Mouse (Mus musculus) heart, postnatal 14 days (tissue): ENCODE measurements around the gene Slc25a13. TPM values are rescaled to one million over a fixed set of nuclear protein-coding genes. Genes with fewer than 3 reads are reported as not detected.
A peak's percentile ranks its signal among the peaks of the same experiment; 100 is the strongest.

ENCODE experiments used
- DNase-seq, 2 experiments: peaks; one replicate each; pipeline ENCODE4 v3.0.0; 2021 to 2022
- intact Hi-C: fragments of 180-260 bp; cut with DNase I; formaldehyde crosslinking; loops from one replicate; pipeline ENCODE4 v1.15.1; 2025
- long read RNA-seq, 2 experiments: library from polyadenylated mRNA; stranded (forward); transcript quantifications; one replicate each; pipeline ENCODE4 v2.0.0; 2021
- total RNA-seq, 2 experiments: library from RNA; stranded (reverse); gene quantifications; 2 replicates each; pipeline ENCODE4 v1.2.3; 2021

The Slc25a13 gene
- 100 to 1,000 TPM in 1 of 2 experiments, 10 to 100 TPM in 1; 96.6 to 108 TPM for total RNA-seq
- long read RNA-seq, experiment 1, transcript Slc25a13-201 (18 exons, 3,067 nt), result major isoform, 18 of 92 reads
- long read RNA-seq, experiment 1, partial matches to known transcripts, result 17 of 92 reads
- long read RNA-seq, experiment 1, other reads (novel, unspliced or antisense), result 57 of 92 reads
- long read RNA-seq, experiment 2, transcript Slc25a13-201 (18 exons, 3,067 nt), result major isoform, 18 of 101 reads
- long read RNA-seq, experiment 2, partial matches to known transcripts, result 10 of 101 reads
- long read RNA-seq, experiment 2, other reads (novel, unspliced or antisense), result 73 of 101 reads

DNA sequence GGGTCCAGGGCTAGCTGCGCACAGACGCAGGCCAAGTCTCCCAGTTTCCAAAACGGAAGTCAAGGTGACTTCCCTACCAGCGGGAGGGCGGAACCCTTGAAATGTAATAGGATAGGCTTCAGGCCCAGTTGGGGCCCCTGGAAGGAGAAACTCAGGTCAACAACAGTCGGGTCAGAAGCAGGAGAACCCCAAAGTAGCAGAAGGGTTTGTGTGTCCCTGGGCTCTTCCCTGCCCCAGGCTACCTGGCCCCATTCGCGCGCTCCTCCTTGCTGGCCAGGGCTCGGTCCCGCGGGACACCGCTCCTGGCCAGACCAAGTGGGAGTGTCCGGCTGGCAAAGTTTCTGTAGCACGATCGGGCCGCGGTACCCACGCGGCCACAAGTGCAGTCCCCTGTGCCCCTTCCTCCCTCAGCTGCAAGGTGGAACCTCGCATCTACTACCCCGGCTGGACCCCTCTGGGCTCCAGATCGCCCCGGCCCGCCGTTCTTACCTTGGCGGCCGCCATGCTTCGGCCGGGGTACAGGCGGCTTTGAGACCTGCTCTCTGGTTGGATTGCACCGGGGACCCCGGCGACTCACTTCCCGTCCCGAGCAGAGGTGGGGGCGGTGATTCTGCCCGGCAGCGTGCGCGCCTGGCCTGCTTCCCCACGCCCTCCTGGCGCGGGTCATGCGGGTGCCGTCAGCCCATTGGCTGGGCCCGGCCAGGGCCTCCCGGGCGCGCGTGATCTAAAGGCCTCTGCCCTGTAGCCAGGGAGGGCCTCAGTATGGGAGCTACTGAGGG lies at the start of gene Slc25a13:
Gene Slc25a13 (minus strand): TSS at position 667 of the 779 bp plus-strand sequence.
- intact Hi-C loops, result no loop called here
- DNase-seq, result peak; percentile 80 to 83

DNA sequence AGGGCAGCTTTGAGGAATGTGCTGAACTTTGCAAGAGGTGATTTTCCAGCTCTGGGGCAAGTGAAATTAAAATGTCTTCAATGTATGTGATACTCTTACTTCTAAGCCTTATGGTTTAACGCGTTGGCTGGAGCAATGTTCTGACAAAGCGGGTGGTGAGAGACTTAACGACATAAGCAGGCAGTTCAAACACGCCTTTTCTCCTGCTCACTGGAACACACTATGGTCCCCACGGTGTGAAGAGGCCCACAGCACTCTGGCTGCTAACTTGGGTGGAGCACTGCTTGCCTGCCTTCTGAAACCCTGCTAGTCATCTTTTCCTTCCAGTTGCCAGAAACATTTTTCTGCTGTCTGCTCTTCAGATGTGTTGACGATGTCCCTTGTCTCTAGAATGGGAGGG lies 48.8 kb upstream of the Slc25a13 start:
- DNase-seq, result no peak
- intact Hi-C loops, result no loop called here

DNA sequence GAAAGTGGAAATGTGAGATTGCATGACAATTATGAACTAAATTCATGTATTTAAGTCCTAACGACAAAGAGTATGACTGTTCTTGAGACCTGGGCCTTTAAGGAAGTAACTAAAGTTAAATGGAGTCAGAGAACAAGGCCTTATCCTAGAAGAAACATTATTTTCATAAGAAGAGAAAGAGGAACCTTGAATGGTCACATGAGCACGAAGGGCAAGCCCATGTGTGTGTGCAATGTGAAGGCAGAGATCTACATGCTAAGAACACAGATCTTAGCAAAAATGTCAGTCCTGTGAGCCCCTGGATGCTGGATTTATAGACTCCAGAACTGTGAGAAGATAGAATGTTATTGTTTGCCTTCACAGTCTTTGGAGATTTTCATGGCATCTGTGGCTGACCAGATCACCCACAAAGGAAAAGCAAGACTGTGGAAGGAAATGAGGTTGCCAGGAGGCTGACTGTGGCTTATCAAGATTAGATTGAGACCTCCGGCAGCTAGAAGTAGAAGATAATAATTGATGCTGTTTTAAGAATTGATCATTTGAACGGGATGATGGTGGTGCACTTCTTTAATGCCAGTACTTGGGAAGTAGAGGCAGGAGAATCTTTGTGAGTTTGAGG lies 46.4 kb upstream of the Slc25a13 start:
- intact Hi-C loops, result no loop called here
- DNase-seq, result no peak

DNA sequence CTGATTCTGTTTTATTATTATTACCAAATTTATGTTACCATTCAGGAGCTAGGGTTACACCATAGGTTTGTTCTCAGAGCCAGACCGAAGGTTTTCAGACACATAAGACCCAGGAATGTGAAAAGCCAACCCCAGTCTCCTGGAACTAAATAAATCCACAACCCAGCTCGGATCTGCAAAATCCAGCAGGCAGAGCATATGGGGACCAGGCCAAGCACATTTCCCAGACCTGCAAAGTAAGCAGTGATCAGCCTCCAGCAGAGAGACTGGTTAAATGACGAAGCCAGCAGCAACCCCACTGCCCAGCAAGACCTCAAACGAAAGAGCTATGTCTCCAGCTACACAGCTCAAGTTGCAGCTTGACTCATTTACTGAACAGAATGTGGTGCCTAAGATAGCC lies 43.9 kb upstream of the Slc25a13 start:
- DNase-seq, result no peak
- intact Hi-C loops, result no loop called here

DNA sequence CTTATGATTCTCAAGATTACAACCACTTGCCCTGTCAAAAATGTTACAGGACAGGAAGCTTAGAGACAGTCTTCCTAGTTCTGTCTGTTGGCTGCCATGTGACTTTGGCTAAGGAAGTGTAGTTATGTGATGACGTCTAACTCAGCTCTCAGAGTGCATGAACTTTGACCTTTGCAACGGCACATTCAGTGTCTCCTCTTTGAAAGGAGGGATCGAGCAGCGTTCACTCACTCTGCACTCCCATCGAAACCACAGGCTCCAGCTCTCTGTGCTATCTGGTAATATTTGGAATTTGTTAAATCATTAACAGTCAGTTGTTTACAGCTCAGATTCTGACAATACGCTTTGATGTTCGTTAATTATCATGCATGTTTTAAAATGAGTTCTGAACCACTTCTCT lies 31.5 kb upstream of the Slc25a13 start:
- intact Hi-C loops, result no loop called here
- DNase-seq, result no peak

DNA sequence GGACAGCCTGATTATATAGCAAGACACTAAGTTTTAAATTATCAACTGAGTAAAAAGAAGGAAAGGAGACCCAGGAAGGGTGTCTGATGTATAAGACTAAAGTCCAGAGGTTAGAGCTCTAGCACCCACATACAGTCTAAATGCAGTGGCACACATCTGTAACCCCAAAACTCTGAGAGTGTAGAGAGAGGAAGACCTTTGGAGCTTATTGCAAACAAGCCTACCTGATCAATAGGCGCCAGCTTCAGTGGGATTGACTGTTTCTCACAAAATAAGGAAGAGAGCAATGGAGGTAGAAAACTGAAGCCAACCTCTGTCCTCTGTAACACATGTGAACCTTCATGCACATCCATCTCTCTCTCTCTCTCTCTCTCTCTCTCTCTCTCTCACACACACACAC lies 26.9 kb upstream of the Slc25a13 start:
- no peak for DNase-seq
- intact Hi-C loops, result no loop called here

DNA sequence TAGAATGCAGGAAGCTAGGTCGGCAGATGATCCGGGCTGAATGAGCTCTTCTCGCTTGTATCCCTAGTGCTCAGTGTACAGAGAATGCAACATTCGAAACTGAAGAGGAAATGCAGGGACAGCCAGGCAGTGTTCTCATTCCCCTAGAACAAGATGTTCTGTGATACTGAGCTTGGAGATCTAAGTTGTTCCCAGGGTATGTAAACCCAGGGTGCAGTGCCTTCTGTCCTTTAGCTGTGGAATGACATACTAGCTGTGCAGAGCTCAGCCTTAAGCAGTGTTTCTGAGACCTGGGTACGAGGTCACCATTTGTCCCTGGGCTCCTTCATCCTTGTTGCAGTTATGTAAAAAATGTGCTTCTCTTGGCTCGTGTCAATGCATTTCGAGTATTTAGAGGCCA lies 25.1 kb upstream of the Slc25a13 start:
- no peak for DNase-seq
- intact Hi-C loops, result no loop called here

DNA sequence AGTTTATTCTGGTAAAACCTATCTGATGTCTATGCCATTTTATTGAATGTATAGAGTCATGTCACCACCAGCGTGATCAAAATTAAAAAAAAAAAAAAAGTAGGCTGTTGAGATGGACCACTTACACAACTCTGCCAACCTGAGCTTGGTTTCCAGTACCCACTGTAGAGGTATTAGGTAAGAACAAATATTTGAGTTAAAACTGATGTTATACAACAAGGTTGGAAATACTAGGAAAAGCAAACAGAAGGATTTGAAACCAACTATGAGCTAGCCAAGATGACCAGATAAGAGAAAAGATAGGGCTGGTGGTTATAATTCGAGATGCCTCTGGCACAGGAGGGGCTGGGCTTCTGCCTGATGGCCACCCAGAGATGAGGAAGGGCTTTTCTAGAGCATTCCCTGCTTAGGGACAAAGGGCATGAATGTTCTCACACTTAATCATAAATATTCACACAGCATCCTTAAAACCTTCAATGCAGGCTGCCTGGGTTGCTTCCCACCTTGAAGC lies 19.9 kb upstream of the Slc25a13 start:
- DNase-seq, result no peak
- intact Hi-C loops, result no loop called here

DNA sequence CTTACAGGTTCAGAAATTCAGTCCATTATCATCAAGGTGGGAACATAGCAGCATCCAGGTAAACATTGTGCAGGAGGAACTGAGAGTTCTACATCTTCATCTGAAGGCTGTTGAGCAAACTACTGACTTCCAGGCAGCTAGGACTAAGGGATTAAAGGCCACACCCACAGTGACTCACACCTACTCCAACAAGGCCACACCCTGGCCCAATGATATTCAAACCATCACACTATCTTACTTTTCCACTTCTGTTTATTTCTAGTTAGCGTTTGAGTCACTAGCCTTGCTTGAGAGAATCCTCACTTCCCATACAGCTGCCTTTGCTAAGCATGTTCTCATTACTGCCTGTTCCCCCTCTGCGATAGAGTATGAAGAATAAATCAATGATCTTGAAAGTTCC lies 13.3 kb upstream of the Slc25a13 start:
- intact Hi-C loops, result no loop called here
- DNase-seq, result no peak

DNA sequence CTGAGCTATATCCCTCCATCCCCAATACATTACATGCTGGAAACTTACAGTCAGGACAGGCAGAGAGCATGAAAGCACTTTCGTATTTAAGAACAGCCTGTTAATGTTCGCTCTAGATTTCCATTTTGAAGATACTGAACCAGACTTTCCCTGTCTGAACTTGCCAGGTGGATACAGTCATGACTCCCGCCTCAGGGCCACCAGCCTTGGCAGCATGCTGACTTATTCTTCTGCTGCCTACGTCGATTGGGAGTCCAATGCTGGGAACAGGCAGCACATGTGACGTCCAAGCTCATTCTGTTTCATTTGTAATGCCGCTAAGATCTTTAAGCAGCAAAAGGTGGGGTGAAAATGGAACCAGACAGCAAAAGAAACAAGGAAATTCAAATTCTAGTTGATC lies 5.7 kb upstream of the Slc25a13 start:
- intact Hi-C loops, result no loop called here
- DNase-seq, result no peak

DNA sequence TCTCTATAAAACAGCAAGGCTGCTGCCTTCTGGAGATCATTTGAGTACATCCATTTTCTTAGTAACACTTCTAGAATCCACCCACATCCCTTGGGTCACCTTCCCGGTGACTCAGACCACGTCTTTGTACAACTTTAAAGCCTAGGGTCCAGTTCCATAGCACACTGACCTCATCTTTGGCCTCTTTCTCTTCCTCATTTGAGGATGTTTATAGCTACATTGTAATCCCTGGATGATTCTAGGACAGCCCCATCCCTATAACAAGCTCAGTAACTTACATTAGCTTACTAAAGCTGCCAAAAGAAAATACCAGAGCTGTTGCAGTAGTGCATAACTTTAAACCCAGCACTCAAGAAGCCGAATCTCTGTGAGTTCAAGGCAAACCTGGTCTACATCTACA lies 3.6 kb upstream of the Slc25a13 start:
- intact Hi-C loops, result no loop called here
- DNase-seq, result no peak

DNA sequence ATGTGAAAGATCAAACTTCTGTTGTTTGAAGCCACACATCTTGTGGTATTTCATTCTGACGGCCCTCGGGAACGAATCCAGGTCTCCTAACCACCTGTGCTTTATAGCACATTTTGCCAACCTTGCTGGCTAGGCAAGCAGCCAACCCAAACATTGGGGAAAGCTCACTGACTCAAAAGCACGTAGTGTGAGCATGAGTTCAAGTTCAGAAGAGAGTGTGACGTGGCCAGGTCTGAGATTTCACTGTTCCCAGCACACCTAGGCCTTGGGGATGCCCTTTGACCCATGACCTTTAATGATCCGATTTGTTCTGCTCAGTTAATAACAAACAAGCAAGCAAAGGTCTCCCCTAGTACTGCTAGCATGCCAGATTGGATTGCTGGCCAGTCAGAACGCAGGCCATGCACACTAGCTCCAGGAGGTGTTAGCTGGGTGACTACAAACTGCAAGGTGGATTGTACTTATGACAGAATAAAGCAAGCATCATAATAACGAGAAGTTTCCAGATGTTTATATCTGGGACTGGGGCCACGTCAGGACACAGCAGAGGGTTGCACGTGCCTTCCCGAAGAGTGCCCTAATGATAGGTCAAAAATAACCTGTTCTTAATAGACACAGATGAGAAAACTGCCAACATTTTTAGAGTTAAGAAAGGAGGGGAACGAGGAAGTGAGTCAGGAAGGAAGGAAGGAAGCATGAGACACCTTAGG lies 2.8 kb upstream of the Slc25a13 start:
- DNase-seq, result no peak
- intact Hi-C loops, result no loop called here

DNA sequence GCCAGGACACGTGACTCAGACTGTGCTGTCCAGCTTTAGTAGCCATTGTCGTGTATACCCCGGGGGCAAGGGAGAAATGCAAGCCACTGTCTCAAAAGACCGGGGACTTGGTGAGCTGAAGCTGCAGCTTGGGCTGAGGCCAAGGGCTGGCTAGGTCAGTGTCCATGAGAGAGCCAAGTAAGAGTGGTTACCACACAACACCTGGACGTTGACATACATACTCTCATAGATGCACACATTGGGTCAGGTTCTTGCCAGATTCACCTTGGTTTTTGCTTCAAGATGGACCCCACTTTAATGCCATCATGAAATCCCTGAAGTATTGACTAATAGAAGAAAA lies 283 bp upstream of the Slc25a13 start:
- DNase-seq, result no peak
- intact Hi-C loops, result no loop called here

DNA sequence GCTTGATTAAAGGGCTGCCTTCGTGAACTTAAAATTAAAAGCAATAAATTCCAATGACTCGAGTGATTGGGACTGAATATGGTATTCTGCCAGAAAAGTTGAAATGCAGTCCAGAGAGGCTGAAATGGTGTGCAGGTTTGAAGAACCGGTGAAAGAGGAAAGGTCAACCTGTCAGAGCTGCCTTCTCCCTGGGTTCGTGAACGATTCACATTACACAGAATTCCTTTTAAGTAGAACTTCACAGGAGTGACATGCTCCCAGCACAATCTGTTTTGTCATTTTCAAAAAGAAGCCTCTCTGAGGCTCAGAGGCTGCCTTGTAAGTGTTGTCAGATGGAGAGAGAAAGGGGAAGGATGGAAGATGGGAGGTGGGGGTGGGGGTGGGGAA lies 860 bp downstream of the Slc25a13 start:
- no peak for DNase-seq
- intact Hi-C loops, result no loop called here

DNA sequence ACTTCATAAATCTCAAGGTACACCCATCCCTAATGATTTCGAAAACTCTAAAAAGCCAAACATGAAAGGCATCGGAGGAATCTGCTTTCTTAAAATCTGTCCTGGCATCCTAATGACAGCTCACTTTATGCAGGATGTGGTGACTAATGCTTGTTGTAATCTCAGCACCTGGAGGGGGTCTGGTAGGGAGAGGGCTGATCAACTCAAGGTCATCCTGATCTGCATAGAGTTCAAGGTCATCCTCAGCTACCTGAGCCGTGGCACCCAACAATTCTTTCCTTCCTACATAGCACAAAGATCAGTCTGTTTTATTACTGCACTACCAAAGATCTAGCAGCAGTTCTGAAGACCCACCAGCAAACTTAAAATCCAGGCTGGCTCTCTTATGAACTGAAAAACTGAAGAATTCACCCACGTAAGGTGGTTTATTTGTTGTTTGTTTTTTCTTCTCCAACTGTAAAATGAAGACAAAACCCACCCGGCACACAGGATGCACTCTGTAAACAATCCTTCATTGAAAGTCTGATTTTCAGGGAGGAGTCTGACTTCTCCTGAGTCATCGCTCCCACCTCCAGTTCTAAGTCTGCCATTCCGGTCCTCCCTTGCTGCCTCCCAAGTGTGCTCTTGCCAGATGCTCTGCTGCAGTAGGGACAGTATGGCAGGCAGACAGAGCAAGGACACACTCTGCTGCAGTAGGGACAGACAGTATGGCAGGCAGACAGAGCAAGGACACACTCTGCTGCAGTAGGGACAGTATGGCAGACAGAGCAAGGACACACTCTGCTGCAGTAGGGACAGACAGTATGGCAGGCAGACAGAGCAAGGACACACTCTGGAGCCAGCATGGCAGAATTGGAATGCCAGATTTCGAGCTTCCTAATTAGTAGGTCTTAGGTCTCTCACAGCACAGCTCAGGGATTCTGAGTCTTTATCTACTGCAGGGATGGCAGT lies 4.3 kb downstream of the Slc25a13 start:
- peak in 1 of 2 experiments; percentile 18 for DNase-seq
- intact Hi-C loops, result no loop called here

DNA sequence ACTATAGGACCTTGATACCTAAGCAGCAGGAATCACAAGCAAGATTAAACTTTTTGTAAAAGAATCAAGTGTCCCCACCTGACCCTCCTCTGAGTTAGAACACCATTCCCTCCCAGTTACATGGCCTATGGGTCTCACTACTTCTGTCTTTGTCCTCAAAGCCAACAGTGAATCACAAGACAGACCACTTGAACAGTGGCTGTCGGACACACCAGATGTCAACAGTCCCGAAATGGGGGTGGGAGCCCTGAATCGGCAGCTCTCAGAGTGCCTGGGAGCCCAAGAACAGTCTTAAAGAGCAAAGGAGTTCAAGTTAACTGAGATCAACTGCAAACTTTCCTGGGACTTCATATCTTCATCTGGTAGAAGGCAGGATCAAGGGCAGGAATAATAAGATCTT lies 5.0 kb downstream of the Slc25a13 start:
- intact Hi-C loops, result no loop called here
- peak in 1 of 2 experiments; percentile 18 for DNase-seq

DNA sequence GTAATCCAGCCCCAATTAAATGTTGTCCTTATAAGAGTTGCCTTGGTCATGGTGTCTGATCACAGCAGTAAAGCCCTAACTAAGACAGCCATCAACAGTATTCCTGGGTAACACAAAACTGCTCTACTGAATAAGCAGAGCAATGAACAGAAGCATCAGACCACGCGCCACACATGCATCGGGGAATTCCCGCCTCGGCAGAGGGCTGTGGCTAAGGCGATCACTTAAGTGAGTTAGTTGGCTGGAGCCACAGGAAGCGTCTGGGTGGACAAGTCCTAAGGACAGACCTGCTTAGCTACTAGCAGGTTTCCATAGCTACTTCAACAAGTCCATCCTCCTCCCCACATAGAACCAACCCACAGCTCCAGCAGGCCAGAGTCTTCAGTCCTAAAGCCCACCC lies 6.3 kb downstream of the Slc25a13 start:
- intact Hi-C loops, result no loop called here
- DNase-seq, result no peak

DNA sequence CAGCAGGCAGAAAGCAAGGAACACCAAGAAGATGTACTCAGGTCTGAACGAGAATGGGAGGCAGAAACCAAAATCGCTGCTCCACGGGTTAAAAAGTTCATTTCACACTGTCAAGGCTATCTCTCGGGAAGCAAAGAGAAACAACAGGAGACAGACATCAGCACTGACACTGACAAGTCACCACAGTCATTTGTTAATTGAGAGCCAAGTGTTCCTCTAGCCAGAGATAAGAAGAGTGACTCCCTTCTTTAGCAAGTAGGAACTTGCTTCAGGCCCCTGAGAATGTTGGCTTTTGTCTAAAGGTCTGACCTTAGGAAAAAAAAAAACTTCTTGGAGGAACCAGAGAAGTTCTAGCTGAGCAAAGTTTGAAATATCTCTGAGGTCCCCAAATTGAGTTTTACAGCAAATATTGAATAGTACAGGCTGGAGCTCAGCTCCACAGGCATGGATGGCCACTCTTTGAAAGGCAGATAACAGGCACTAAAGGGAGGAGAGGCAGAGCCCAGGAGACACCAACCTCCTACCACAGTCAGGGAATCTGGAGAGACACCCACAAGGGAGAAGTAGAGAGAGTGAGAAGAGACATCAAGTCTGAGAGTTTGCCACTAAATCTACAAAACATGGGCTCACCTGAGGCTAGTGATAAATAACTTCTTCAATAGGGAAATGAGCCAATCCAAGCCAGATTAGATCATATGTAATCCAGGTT lies 8.5 kb downstream of the Slc25a13 start:
- DNase-seq, result peak in 1 of 2 experiments; percentile 14
- intact Hi-C loops, result no loop called here

DNA sequence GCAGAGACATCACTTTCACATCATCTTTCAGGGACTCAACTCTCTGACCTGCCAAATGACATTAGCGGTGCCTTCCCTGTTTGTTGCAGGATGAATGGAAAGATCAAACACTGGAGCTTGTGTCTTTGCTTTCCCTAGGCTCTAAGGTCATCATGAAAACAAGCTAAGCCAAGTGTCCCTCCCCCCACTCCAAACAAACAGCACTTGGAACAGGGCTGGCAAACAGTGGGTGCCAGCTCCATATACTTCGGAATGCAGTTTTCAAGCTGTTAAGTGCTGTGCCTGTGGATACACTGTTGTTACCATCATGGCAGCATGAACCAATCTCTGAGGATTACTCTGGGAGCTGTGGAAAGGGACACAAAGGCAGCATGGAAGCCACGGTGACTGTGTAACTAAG lies 9.1 kb downstream of the Slc25a13 start:
- intact Hi-C loops, result no loop called here
- DNase-seq, result no peak
